7 mouse cellular contexts compared by ENCODE assay signal in the genomic region with DNA sequence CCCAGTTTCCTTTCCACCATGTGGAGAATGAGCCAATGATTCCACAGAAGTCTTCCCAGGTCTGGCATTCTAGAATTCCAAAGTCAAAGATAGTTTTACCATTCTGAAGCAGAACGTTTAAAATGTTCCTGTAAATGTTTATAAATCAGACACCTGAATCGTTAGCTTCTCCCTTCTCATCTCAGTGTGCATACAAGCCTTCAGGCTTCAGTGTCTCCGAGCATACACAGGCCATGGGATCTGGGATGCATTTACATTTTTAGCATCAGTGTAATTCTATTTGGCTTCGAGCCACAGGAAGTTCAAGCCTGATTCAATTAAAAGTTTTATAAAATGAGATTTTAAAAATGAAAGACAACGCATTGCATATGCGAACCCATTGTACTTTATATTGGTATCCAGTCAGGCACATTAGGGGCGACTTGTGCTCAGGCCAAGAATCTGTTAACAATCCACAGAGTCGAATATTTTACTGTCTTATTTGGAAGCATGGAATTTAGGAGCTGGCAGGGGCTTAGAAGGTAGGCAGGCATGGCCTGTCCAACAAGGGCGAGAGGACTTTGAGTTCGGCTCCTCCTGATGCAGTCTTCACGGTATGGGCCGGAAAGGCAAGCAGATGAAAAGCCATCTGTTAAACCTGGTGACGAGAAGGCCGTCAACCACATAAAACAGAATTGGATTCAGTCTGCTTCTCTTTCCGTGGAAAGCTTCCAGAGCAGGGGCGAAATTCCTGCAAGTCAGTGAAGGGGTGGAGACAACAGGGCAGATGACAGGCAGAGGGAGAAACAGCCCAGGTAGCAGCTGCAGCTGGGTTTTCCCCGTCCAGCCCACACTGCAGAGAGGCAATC.
DNase-seq lines count a peak whose midpoint lies in the region; ATAC-seq and TF ChIP-seq lines count a peak whose summit lies in the region.

No protein-coding gene starts in this region.

- no peak overlapping the region for H3K4me3 ChIP-seq in midbrain, postnatal 0 days (ENCODE audit: low read depth, low read length)
- no peak overlapping the region for H3K4me3 ChIP-seq in midbrain, embryonic 11.5 days (ENCODE audit: low read depth, low read length)
- H3K4me3 ChIP-seq in midbrain, embryonic 16.5 days (ENCODE audit: low read depth, low read length), result no peak overlapping the region

- no peak overlapping the region for H3K27ac ChIP-seq in midbrain, postnatal 0 days (ENCODE audit: low read depth, low read length)
- no peak overlapping the region for H3K27ac ChIP-seq in midbrain, embryonic 11.5 days (ENCODE audit: low read depth, low read length)
- H3K27ac ChIP-seq in midbrain, embryonic 16.5 days (ENCODE audit: low read length), result no peak overlapping the region

- WGBS in midbrain, postnatal 0 days, result 67% methylated on average over 17 of the region's 17 CpGs
- 82% methylated on average over 17 of the region's 17 CpGs for WGBS in midbrain, embryonic 11.5 days
- WGBS in midbrain, embryonic 16.5 days, result 75% methylated on average over 17 of the region's 17 CpGs

- no peaks in the 10 kb centered on the region for H3K27me3 ChIP-seq in midbrain, postnatal 0 days (ENCODE audit: insufficient read depth, low read length)
- no peaks in the 10 kb centered on the region for H3K27me3 ChIP-seq in midbrain, embryonic 11.5 days (ENCODE audit: control insufficient read depth, insufficient read depth, low read length)
- H3K27me3 ChIP-seq in midbrain, embryonic 16.5 days (ENCODE audit: control insufficient read depth, insufficient read depth, low read depth, low read length), result no peaks in the 10 kb centered on the region

- no peak for TF ChIP-seq CTCF in midbrain, postnatal 0 days (IDR thresholded peaks at IDR 0.05)

- peak; percentile 18 for DNase-seq in midbrain, postnatal 0 days (ENCODE audit: low spot score)
- no peak for DNase-seq in midbrain, embryonic 11.5 days (ENCODE audit: low spot score, missing footprints)
- peak; percentile 31 to 45 for DNase-seq in frontal cortex, postnatal 10 days (ENCODE audit: low spot score in 2 of 2)
- peak; percentile 42 to 54 for DNase-seq in layer of hippocampus, postnatal 25 days (ENCODE audit: extremely low spot score in 1 of 2, low spot score in 1 of 2)
- DNase-seq in telencephalon, adult 2 months (ENCODE audit: low read depth, low spot score), result peak; percentile 88
- DNase-seq in adrenal gland, adult (ENCODE audit: inconsistent age in 2 of 2, low spot score in 1 of 2), result no peak

- H3K4me2 ChIP-seq in midbrain, postnatal 0 days (ENCODE audit: low read depth, low read length, poor library complexity, severe bottlenecking), result no peak overlapping the region
- no peak overlapping the region for H3K4me2 ChIP-seq in midbrain, embryonic 11.5 days
- no peak overlapping the region for H3K4me2 ChIP-seq in midbrain, embryonic 16.5 days (ENCODE audit: low read length)

- H3K36me3 ChIP-seq in midbrain, postnatal 0 days (ENCODE audit: insufficient read depth, low read length), result no peaks in the 10 kb centered on the region
- no peaks in the 10 kb centered on the region for H3K36me3 ChIP-seq in midbrain, embryonic 11.5 days (ENCODE audit: control insufficient read depth, insufficient read depth, low read length)
- H3K36me3 ChIP-seq in midbrain, embryonic 16.5 days (ENCODE audit: control insufficient read depth, insufficient read depth, low read length), result no peaks in the 10 kb centered on the region

- no peaks in the 10 kb centered on the region for H3K9me3 ChIP-seq in midbrain, postnatal 0 days (ENCODE audit: low read length)
- H3K9me3 ChIP-seq in midbrain, embryonic 11.5 days (ENCODE audit: control insufficient read depth, low read length), result no peaks in the 10 kb centered on the region; the same call in 1 of the 2 replicates
- H3K9me3 ChIP-seq in midbrain, embryonic 16.5 days (replicated peaks; ENCODE audit: control insufficient read depth, low read length, poor library complexity, severe bottlenecking), result no peaks in the 10 kb centered on the region

- no peak overlapping the region for H3K9ac ChIP-seq in midbrain, postnatal 0 days (replicated peaks; ENCODE audit: low read length, poor library complexity, severe bottlenecking)
- no peak overlapping the region for H3K9ac ChIP-seq in midbrain, embryonic 11.5 days (ENCODE audit: low read length)
- H3K9ac ChIP-seq in midbrain, embryonic 16.5 days (ENCODE audit: low read depth, low read length), result no peak overlapping the region

- H3K4me1 ChIP-seq in midbrain, postnatal 0 days (ENCODE audit: insufficient read depth, low read length), result no peaks in the 10 kb centered on the region
- no peaks in the 10 kb centered on the region for H3K4me1 ChIP-seq in midbrain, embryonic 11.5 days (ENCODE audit: control insufficient read depth, insufficient read depth, low read length)
- H3K4me1 ChIP-seq in midbrain, embryonic 16.5 days (ENCODE audit: control insufficient read depth, insufficient read depth, low read length), result no peaks in the 10 kb centered on the region; the same call in 1 of the 2 replicates

- no peak for ATAC-seq in midbrain, postnatal 0 days (ENCODE audit: low FRiP score)
- no peak for ATAC-seq in midbrain, embryonic 11.5 days (ENCODE audit: low FRiP score)
- no peak for ATAC-seq in midbrain, embryonic 16.5 days

Comparison
In these comparisons a context has a peak if more than half of its experiments do, and no peak if none do; other contexts are left out.
1. DNase-seq: peak in midbrain, postnatal 0 days (single experiment), frontal cortex, postnatal 10 days (2 of 2), layer of hippocampus, postnatal 25 days (2 of 2) and telencephalon, adult 2 months (single experiment); none in midbrain, embryonic 11.5 days (single experiment) and adrenal gland, adult (0 of 2).